Mouse (Mus musculus) MEL (cell line): ENCODE results near the gene P2rx1.

ENCODE experiments used
- BHLHE40 ChIP-seq: IDR thresholded peaks from 2 replicates; pipeline ENCODE4 v1.6.1; 2012; ENCODE audit warnings: low read depth, mild to moderate bottlenecking, inconsistent platforms, low read length, improper control_type of control experiment, borderline replicate concordance
- CTCF ChIP-seq, 3 experiments: IDR thresholded peaks in 2 of 3; conservative IDR thresholded peaks in 1 of 3; 2 replicates each; pipeline ENCODE4 v1.5.1; 2011 to 2012; ENCODE audit warnings: low read length in 3 of 3, low read depth in 2 of 3, mild to moderate bottlenecking in 2 of 3, improper control_type of control experiment in 1 of 3, inconsistent platforms in 1 of 3, mixed read lengths in 1 of 3, moderate library complexity in 1 of 3; ENCODE audit not compliant: control insufficient read depth in 1 of 3, insufficient read depth in 1 of 3, poor library complexity in 1 of 3, severe bottlenecking in 1 of 3
- MAFK ChIP-seq: IDR thresholded peaks from 2 replicates; pipeline ENCODE4 v1.6.1; 2011; ENCODE audit warnings: low read depth, mild to moderate bottlenecking, low read length, improper control_type of control experiment, borderline replicate concordance
- POLR2A ChIP-seq, 2 experiments: IDR thresholded peaks; 2 replicates each; pipeline ENCODE4 v1.6.1; 2011 to 2012; ENCODE audit warnings: low read length in 2 of 2, mild to moderate bottlenecking in 2 of 2, control low read depth in 1 of 2, improper control_type of control experiment in 1 of 2, low read depth in 1 of 2, moderate library complexity in 1 of 2; ENCODE audit not compliant: control insufficient read depth in 1 of 2, insufficient read depth in 1 of 2, poor library complexity in 1 of 2
- SIN3A ChIP-seq: IDR thresholded peaks from 2 replicates; pipeline ENCODE4 v1.6.1; 2012; ENCODE audit warnings: low read length, improper control_type of control experiment, inconsistent platforms
- UBTF ChIP-seq: IDR thresholded peaks from 2 replicates; pipeline ENCODE4 v1.6.1; 2012; ENCODE audit warnings: low read depth, mild to moderate bottlenecking, inconsistent platforms, low read length, improper control_type of control experiment, moderate library complexity, borderline replicate concordance; ENCODE audit not compliant: insufficient read depth
- USF1 ChIP-seq: IDR thresholded peaks from 2 replicates; pipeline ENCODE4 v1.6.1; 2014; ENCODE audit warnings: low read depth, mild to moderate bottlenecking, inconsistent platforms, low read length, improper control_type of control experiment, moderate library complexity

DNA sequence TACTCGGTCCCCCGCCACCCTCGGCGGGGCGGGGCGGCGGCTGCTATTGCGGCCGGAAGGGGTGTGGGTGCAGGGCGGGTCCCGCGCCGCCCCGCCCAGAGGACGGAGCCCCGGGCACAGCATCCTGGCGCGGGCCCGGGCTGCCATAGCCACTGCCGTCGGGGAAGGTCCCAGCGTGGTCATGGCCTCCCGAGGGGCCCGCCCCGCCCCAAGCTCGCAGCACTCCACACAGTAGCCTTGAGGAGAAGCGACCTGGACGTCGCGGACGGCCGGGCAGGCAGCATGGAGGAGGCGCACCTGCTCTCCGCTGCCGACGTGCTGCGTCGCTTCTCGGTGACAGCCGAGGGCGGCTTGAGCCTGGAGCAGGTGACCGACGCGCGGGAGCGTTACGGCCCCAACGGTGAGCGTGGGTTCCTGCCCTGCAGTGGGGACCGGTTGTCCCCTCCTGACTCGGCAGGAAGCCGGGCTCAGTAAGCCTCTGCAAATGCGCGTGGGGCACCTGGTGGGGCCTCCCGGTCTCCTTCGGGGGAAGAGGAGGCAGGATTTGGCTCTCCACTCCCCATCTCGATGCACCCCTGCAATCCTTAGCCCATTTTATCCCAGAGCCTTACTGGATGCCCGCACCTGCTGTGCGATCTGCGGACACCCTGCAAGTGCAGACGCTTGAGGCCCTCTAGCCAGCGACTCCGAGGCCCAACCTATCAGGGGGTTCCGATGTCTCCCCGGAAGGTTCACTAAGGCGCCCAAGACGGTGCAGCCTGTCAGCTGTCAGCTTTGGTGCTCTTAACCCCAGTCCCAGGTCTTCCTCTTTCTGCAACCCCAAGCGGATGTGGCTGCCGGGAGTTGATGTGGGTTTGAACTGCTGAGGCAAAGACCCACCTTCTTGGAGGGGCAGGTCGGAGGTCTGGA is 37.6 kb upstream of the P2rx1 start, which contains the start of gene Atp2a3:
- no peak for TF ChIP-seq MAFK
- no peak for TF ChIP-seq USF1
- no peak for TF ChIP-seq CTCF (IDR thresholded peaks at IDR 0.05 in 2 of 3, conservative IDR thresholded peaks at IDR 0.05 in 1 of 3; ENCODE audit: control insufficient read depth in 1 of 3, insufficient read depth in 1 of 3, low read depth in 2 of 3, low read length in 3 of 3, poor library complexity in 1 of 3, severe bottlenecking in 1 of 3)
- TF ChIP-seq UBTF = 0 out of 2 replicates have a peak, but pooled peaks have one; percentile 48
- TF ChIP-seq SIN3A = peak; percentile 86
- no peak for TF ChIP-seq BHLHE40
- TF ChIP-seq POLR2A (IDR thresholded peaks at IDR 0.05; ENCODE audit: control insufficient read depth in 1 of 2, insufficient read depth in 1 of 2, low read depth in 1 of 2, low read length in 2 of 2, poor library complexity in 1 of 2) = peak; percentile 68 to 83
